Comparison of ENCODE assay signal across 1 mouse cellular context in genomic region chr19:5704801-5705571, GRCm38 (mm10).
TF ChIP-seq lines count a peak whose summit lies in the region.

No protein-coding gene starts in this region.

TF ChIP-seq in MEL, 35 proteins besides CTCF, POLR2A, EP300 and RAD21:
- no peak for TF ChIP-seq HCFC1 (IDR thresholded peaks at IDR 0.05; ENCODE audit: low read depth, low read length)
- TF ChIP-seq MAZ (IDR thresholded peaks at IDR 0.05; ENCODE audit: low read depth, low read length), result 0 out of 2 replicates have a peak, but pooled peaks have one; percentile 15
- TF ChIP-seq E2F4 (IDR thresholded peaks at IDR 0.05; ENCODE audit: borderline replicate concordance, low read depth, low read length), result no peak
- TF ChIP-seq ZKSCAN1 (IDR thresholded peaks at IDR 0.05; ENCODE audit: low read depth, low read length), result no peak
- TF ChIP-seq NELFE (IDR thresholded peaks at IDR 0.05; ENCODE audit: low read depth, low read length), result peak; percentile 34
- 0 out of 2 replicates have a peak, but pooled peaks have one; percentile 39 for TF ChIP-seq ETS1 (IDR thresholded peaks at IDR 0.05; ENCODE audit: low read depth, low read length)
- TF ChIP-seq TBP (IDR thresholded peaks at IDR 0.05; ENCODE audit: low read depth, low read length), result no peak
- TF ChIP-seq MXI1 (IDR thresholded peaks at IDR 0.05; ENCODE audit: low read depth, low read length), result 0 out of 2 replicates have a peak, but pooled peaks have one; percentile 26
- no peak for TF ChIP-seq USF2 (IDR thresholded peaks at IDR 0.05; ENCODE audit: borderline replicate concordance in 1 of 2, insufficient read depth in 1 of 2, low read depth in 1 of 2, low read length in 2 of 2)
- no peak for TF ChIP-seq BHLHE40 (IDR thresholded peaks at IDR 0.05; ENCODE audit: borderline replicate concordance, low read depth, low read length)
- TF ChIP-seq POLR2AphosphoS2 (IDR thresholded peaks at IDR 0.05; ENCODE audit: low read length), result peak; percentile 48; the same call in 1 of the 2 replicates
